Mouse (Mus musculus): ENCODE results near the gene Med12l. TPM values are rescaled to one million over a fixed set of nuclear protein-coding genes. Genes with fewer than 3 reads are reported as not detected.

Gene Med12l
- polyA plus RNA-seq, 1 experiment = 11.7 TPM

DNA sequence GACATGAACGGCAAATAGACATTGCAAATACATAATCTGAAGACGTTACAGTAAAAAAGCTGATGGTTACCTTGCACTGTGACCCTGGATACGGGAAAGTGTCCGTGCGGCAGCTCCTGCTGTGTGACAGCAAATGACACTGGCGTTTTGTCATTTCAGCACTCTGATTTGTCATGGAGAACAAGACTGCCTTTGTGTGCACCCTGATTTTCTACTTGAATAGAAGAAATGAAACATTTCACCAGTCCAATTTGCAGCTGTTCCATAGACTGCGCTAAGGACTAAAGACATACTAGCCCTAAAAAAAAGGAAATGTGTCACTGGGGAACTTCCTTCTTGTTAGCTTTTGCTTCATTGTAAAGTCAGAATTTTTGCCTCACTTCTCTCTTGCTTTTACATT is 257.1 kb downstream of the Med12l start, which contains the start of gene P2ry12:
Gene P2ry12, minus strand, starts transcription at position 168 of the 400 bp plus-strand sequence.
- TF ChIP-seq EP300 (IDR thresholded peaks at IDR 0.05; ENCODE audit: insufficient read depth, low read depth, low read length) (no peak), CTCF (IDR thresholded peaks at IDR 0.05; ENCODE audit: low read depth, low read length) (no peak), POLR2A (IDR thresholded peaks at IDR 0.05; ENCODE audit: insufficient read depth, low read length) (no peak)
- Histone ChIP-seq H3K27me3 (ENCODE audit: control insufficient read depth, insufficient read depth, low read length, poor library complexity, severe bottlenecking) (no peaks in the 10 kb centered on the region), H3K27ac (ENCODE audit: insufficient read depth, low read length) (no peak within 1 kb of the TSS), H3K36me3 (ENCODE audit: control insufficient read depth, insufficient read depth, low read length, poor library complexity, severe bottlenecking) (no peaks in the 10 kb centered on the region), H3K9ac (ENCODE audit: low read depth, poor library complexity, severe bottlenecking) (no peak within 1 kb of the TSS), H3K4me3 (ENCODE audit: low read depth, low read length) (no peak within 1 kb of the TSS), H3K4me1 (ENCODE audit: control insufficient read depth, insufficient read depth, low read length) (no peaks in the 10 kb centered on the region), H3K9me3 (replicated peaks; ENCODE audit: control insufficient read depth, insufficient read depth, low read length, poor library complexity, severe bottlenecking) (no peaks in the 10 kb centered on the region)

DNA sequence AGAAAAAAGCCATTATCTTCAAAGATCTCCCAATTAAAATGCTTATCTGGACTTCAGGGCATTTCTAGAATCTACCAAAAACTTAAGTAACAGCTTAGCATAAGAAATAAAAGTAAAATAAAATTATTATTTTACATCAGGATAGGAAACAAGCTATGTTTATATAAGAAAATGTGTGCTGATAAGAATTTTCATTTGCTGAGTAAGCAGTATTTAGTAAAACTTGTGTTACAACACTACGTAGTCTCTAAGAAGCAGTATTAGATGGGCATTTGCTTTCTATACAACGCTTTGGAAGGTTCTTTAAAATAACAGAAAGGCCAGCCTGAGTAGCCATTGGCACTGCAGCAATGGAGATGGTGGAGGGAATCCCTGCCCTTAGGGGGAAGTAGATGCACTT is 257.8 kb downstream of the Med12l start:
- H3K9ac ChIP-seq (ENCODE audit: low read depth, poor library complexity, severe bottlenecking) = no peak overlapping the region
- no peaks in the 10 kb centered on the region for H3K36me3 ChIP-seq (ENCODE audit: control insufficient read depth, insufficient read depth, low read length, poor library complexity, severe bottlenecking)
- no peaks in the 10 kb centered on the region for H3K9me3 ChIP-seq (replicated peaks; ENCODE audit: control insufficient read depth, insufficient read depth, low read length, poor library complexity, severe bottlenecking)
- H3K27ac ChIP-seq (ENCODE audit: insufficient read depth, low read length) = no peak overlapping the region
- H3K27me3 ChIP-seq (ENCODE audit: control insufficient read depth, insufficient read depth, low read length, poor library complexity, severe bottlenecking) = no peaks in the 10 kb centered on the region
- no peaks in the 10 kb centered on the region for H3K4me1 ChIP-seq (ENCODE audit: control insufficient read depth, insufficient read depth, low read length)
- no peak overlapping the region for H3K4me3 ChIP-seq (ENCODE audit: low read depth, low read length)
- TF ChIP-seq EP300 (IDR thresholded peaks at IDR 0.05; ENCODE audit: insufficient read depth, low read depth, low read length) = no peak
- no peak for TF ChIP-seq CTCF (IDR thresholded peaks at IDR 0.05; ENCODE audit: low read depth, low read length)
- TF ChIP-seq POLR2A (IDR thresholded peaks at IDR 0.05; ENCODE audit: insufficient read depth, low read length) = no peak

DNA sequence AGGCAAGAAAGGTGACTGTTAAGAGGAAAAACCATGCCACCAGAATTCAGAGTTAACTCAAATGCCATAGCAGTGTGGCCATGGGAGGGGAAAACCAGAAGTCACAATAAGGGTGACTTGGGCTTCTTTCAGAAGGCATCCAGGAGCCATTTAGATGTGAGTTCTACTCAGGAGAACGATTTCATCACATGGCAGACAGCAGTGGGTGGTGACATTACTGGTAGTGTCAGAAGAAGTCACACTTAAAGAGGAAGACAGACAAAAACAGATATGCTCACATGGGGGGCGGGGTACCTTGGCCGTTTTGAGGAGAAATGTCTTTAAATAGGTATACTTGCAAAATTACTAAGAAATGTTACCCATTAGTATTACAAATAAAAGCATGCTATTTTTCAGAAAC is 258.4 kb downstream of the Med12l start:
- no peak overlapping the region for H3K4me3 ChIP-seq (ENCODE audit: low read depth, low read length)
- H3K9ac ChIP-seq (ENCODE audit: low read depth, poor library complexity, severe bottlenecking) = no peak overlapping the region
- H3K4me1 ChIP-seq (ENCODE audit: control insufficient read depth, insufficient read depth, low read length) = no peaks in the 10 kb centered on the region
- TF ChIP-seq EP300 (IDR thresholded peaks at IDR 0.05; ENCODE audit: insufficient read depth, low read depth, low read length) (no peak), CTCF (IDR thresholded peaks at IDR 0.05; ENCODE audit: low read depth, low read length) (no peak), POLR2A (IDR thresholded peaks at IDR 0.05; ENCODE audit: insufficient read depth, low read length) (no peak)
- no peaks in the 10 kb centered on the region for H3K9me3 ChIP-seq (replicated peaks; ENCODE audit: control insufficient read depth, insufficient read depth, low read length, poor library complexity, severe bottlenecking)
- no peak overlapping the region for H3K27ac ChIP-seq (ENCODE audit: insufficient read depth, low read length)
- H3K27me3 ChIP-seq (ENCODE audit: control insufficient read depth, insufficient read depth, low read length, poor library complexity, severe bottlenecking) = no peaks in the 10 kb centered on the region
- no peaks in the 10 kb centered on the region for H3K36me3 ChIP-seq (ENCODE audit: control insufficient read depth, insufficient read depth, low read length, poor library complexity, severe bottlenecking)

DNA sequence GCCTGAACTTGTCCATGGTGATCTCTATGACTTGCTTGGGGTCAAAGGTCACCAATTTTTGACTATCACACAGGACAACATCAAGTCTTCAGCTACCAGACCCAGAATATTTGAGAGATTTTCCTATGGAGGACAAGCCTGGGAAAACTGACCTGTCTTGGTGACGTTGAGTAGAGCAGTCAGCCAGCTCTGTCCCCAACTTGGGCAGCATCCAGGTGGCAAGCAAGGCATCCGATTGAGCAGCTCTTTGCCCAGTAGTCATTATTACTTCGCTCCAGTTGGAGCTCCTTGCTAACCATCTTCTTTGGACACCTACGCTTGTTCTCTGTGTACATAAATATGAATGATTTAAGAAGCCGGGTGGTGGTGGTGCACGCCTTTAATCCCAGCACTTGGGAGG is 265.2 kb downstream of the Med12l start:
- H3K4me3 ChIP-seq (ENCODE audit: low read depth, low read length) = no peak overlapping the region
- H3K27ac ChIP-seq (ENCODE audit: insufficient read depth, low read length) = no peak overlapping the region
- no peaks in the 10 kb centered on the region for H3K9me3 ChIP-seq (replicated peaks; ENCODE audit: control insufficient read depth, insufficient read depth, low read length, poor library complexity, severe bottlenecking)
- H3K27me3 ChIP-seq (ENCODE audit: control insufficient read depth, insufficient read depth, low read length, poor library complexity, severe bottlenecking) = no peaks in the 10 kb centered on the region
- H3K36me3 ChIP-seq (ENCODE audit: control insufficient read depth, insufficient read depth, low read length, poor library complexity, severe bottlenecking) = no peaks in the 10 kb centered on the region
- no peaks in the 10 kb centered on the region for H3K4me1 ChIP-seq (ENCODE audit: control insufficient read depth, insufficient read depth, low read length)
- TF ChIP-seq POLR2A (IDR thresholded peaks at IDR 0.05; ENCODE audit: insufficient read depth, low read length) (no peak), CTCF (IDR thresholded peaks at IDR 0.05; ENCODE audit: low read depth, low read length) (no peak), EP300 (IDR thresholded peaks at IDR 0.05; ENCODE audit: insufficient read depth, low read depth, low read length) (no peak)
- no peak overlapping the region for H3K9ac ChIP-seq (ENCODE audit: low read depth, poor library complexity, severe bottlenecking)

DNA sequence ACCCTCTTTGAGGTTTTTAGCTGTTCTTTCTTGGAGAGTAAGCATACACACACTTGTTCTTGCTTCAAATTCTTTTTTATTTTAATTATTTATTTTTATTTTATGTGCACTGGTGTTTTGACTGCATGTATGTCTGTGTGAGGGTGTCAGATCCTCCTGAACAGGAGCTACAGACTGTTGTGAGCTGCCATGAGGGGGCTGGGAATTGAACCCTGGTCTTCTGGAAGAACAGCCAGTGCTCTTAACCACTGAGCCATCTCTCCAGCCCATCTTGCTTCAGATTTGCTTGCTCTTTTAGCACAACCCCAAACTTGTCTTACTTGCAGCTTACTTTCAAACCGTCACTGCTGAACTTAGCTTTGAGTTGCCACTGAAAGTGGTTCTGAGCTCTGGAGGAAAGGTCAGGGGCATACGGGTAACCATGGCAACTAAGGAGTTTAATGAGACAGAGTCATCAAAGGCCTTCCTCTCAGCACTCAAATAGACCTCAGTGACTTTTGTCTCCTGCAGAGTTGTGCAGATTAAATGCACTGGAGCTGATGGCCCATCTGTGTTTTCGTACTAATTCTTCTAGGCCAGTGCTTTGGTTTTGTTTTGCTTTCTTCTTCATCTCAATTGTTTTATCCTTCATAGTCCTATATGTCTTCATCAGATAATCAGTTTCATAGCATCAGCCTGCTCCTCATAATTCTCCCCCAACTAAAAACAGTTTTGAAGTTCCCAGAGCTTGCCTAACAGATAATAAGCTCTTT is 272.1 kb downstream of the Med12l start:
- Histone ChIP-seq H3K9ac (ENCODE audit: low read depth, poor library complexity, severe bottlenecking) (no peak overlapping the region), H3K4me3 (ENCODE audit: low read depth, low read length) (no peak overlapping the region), H3K27ac (ENCODE audit: insufficient read depth, low read length) (no peak overlapping the region), H3K27me3 (ENCODE audit: control insufficient read depth, insufficient read depth, low read length, poor library complexity, severe bottlenecking) (no peaks in the 10 kb centered on the region), H3K9me3 (replicated peaks; ENCODE audit: control insufficient read depth, insufficient read depth, low read length, poor library complexity, severe bottlenecking) (no peaks in the 10 kb centered on the region), H3K4me1 (ENCODE audit: control insufficient read depth, insufficient read depth, low read length) (no peaks in the 10 kb centered on the region), H3K36me3 (ENCODE audit: control insufficient read depth, insufficient read depth, low read length, poor library complexity, severe bottlenecking) (no peaks in the 10 kb centered on the region; the same call in 1 of the 2 replicates)
- TF ChIP-seq EP300 (IDR thresholded peaks at IDR 0.05; ENCODE audit: insufficient read depth, low read depth, low read length) (no peak), POLR2A (IDR thresholded peaks at IDR 0.05; ENCODE audit: insufficient read depth, low read length) (no peak), CTCF (IDR thresholded peaks at IDR 0.05; ENCODE audit: low read depth, low read length) (no peak)

DNA sequence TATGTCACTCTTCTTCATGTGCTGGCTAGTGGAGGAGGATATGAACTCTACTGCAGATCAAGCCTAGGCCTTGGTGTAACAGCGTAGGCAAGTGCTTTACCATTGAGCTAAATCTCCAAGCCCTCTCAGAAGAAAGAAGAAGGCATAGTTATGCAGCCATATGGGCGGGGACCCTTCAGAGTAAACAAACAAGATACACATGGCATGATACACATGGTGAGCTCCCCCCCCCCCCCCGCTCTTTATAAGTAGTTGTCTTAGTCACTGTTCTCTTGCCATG is 272.6 kb downstream of the Med12l start:
- Histone ChIP-seq H3K27me3 (ENCODE audit: control insufficient read depth, insufficient read depth, low read length, poor library complexity, severe bottlenecking) (no peaks in the 10 kb centered on the region), H3K4me3 (ENCODE audit: low read depth, low read length) (no peak overlapping the region), H3K27ac (ENCODE audit: insufficient read depth, low read length) (no peak overlapping the region), H3K9ac (ENCODE audit: low read depth, poor library complexity, severe bottlenecking) (no peak overlapping the region), H3K9me3 (replicated peaks; ENCODE audit: control insufficient read depth, insufficient read depth, low read length, poor library complexity, severe bottlenecking) (no peaks in the 10 kb centered on the region), H3K4me1 (ENCODE audit: control insufficient read depth, insufficient read depth, low read length) (no peaks in the 10 kb centered on the region), H3K36me3 (ENCODE audit: control insufficient read depth, insufficient read depth, low read length, poor library complexity, severe bottlenecking) (no peaks in the 10 kb centered on the region; the same call in 1 of the 2 replicates)
- no peak for TF ChIP-seq POLR2A (IDR thresholded peaks at IDR 0.05; ENCODE audit: insufficient read depth, low read length)
- no peak for TF ChIP-seq EP300 (IDR thresholded peaks at IDR 0.05; ENCODE audit: insufficient read depth, low read depth, low read length)
- no peak for TF ChIP-seq CTCF (IDR thresholded peaks at IDR 0.05; ENCODE audit: low read depth, low read length)
